Mouse (Mus musculus): ENCODE measurements around the gene Vamp1. TPM values are rescaled to one million over a fixed set of nuclear protein-coding genes. Genes with fewer than 3 reads are reported as not detected.

Gene Vamp1
- polyA plus RNA-seq, 2 experiments, result 2.4 to 16.2 TPM

DNA sequence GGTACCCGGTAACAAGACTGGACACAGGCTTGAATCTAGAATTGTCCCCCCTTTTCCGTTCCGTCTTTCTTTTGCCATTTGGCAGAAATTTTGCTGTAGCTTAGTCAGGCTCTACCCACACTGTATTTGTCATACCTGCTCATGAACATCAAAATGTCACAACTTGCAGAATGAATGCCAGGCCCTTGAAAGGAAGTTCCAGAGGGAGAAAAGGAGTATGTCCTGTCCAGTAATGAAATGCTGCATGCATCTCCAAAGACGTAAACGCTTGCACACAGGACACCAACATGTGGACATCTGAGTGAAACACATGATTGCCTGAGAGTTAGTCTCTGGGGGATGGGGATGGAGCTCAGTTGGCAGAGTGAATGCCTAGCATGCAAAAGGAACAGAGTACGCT, 1.6 kb upstream of the Vamp1 start:
- 81% methylated on average over 6 of the region's 6 CpGs for WGBS
- no peak for DNase-seq (ENCODE audit: low spot score)
- H3K4me1 ChIP-seq (ENCODE audit: control insufficient read depth, insufficient read depth, low read length), result no peaks in the 10 kb centered on the region
- TF ChIP-seq POLR2A (IDR thresholded peaks at IDR 0.05; ENCODE audit: borderline replicate concordance, extremely low read depth, insufficient read depth, insufficient read length), result no peak
- H3K4me3 ChIP-seq (replicated peaks; ENCODE audit: low read length), result no peak overlapping the region
- H3K9me3 ChIP-seq (ENCODE audit: control insufficient read depth, low read length), result no peaks in the 10 kb centered on the region
- no peak overlapping the region for H3K9ac ChIP-seq (ENCODE audit: low read depth, low read length, severe bottlenecking)
- H3K27me3 ChIP-seq (ENCODE audit: control insufficient read depth, insufficient read depth, low read length), result no peaks in the 10 kb centered on the region
- no peak overlapping the region for H3K4me2 ChIP-seq (replicated peaks; ENCODE audit: low read depth, low read length, severe bottlenecking)
- H3K36me3 ChIP-seq (ENCODE audit: control insufficient read depth, insufficient read depth, low read length), result no peaks in the 10 kb centered on the region
- no peak overlapping the region for H3K27ac ChIP-seq (replicated peaks; ENCODE audit: low read depth, low read length)
- no peak for ATAC-seq (ENCODE audit: low FRiP score, low read depth)

- 89% methylated on average over 2 of the region's 2 CpGs for WGBS
- H3K4me3 ChIP-seq (replicated peaks; ENCODE audit: low read length), result no peak overlapping the region
- no peaks in the 10 kb centered on the region for H3K9me3 ChIP-seq (ENCODE audit: control insufficient read depth, low read length)
- H3K27me3 ChIP-seq (ENCODE audit: control insufficient read depth, insufficient read depth, low read length), result no peaks in the 10 kb centered on the region
- no peak for DNase-seq (ENCODE audit: low spot score)
- no peak overlapping the region for H3K4me2 ChIP-seq (replicated peaks; ENCODE audit: low read depth, low read length, severe bottlenecking)
- ATAC-seq (ENCODE audit: low FRiP score, low read depth), result no peak
- H3K27ac ChIP-seq (replicated peaks; ENCODE audit: low read depth, low read length), result no peak overlapping the region
- no peaks in the 10 kb centered on the region for H3K4me1 ChIP-seq (ENCODE audit: control insufficient read depth, insufficient read depth, low read length)
- no peaks in the 10 kb centered on the region for H3K36me3 ChIP-seq (ENCODE audit: control insufficient read depth, insufficient read depth, low read length)
- TF ChIP-seq POLR2A (IDR thresholded peaks at IDR 0.05; ENCODE audit: borderline replicate concordance, extremely low read depth, insufficient read depth, insufficient read length), result no peak
- no peak overlapping the region for H3K9ac ChIP-seq (ENCODE audit: low read depth, low read length, severe bottlenecking)
These were observed 1.5 kb downstream of the Vamp1 start for GRCm38 (mm10) chr6:125216898-125217297.

- Histone ChIP-seq H3K4me1 (ENCODE audit: control insufficient read depth, insufficient read depth, low read length) (no peaks in the 10 kb centered on the region), H3K4me3 (replicated peaks; ENCODE audit: low read length) (no peak overlapping the region), H3K9ac (ENCODE audit: low read depth, low read length, severe bottlenecking) (no peak overlapping the region), H3K27me3 (ENCODE audit: control insufficient read depth, insufficient read depth, low read length) (no peaks in the 10 kb centered on the region), H3K4me2 (replicated peaks; ENCODE audit: low read depth, low read length, severe bottlenecking) (no peak overlapping the region), H3K27ac (replicated peaks; ENCODE audit: low read depth, low read length) (no peak overlapping the region), H3K9me3 (ENCODE audit: control insufficient read depth, low read length) (no peaks in the 10 kb centered on the region), H3K36me3 (ENCODE audit: control insufficient read depth, insufficient read depth, low read length) (peaks cover 1% of the 10 kb centered on the region; the same call in 1 of the 2 replicates)
- no peak for TF ChIP-seq POLR2A (IDR thresholded peaks at IDR 0.05; ENCODE audit: borderline replicate concordance, extremely low read depth, insufficient read depth, insufficient read length)
- DNase-seq (ENCODE audit: low spot score) (no peak), ATAC-seq (ENCODE audit: low FRiP score, low read depth) (no peak)
- WGBS, result 85% methylated on average over 11 of the region's 11 CpGs
These were observed 2.5 kb downstream of the Vamp1 start for GRCm38 (mm10) chr6:125217899-125218298.

- WGBS, result 69% methylated on average over 4 of the region's 4 CpGs
- H3K4me3 ChIP-seq (replicated peaks; ENCODE audit: low read length), result no peak overlapping the region
- peak; percentile 60 for DNase-seq (ENCODE audit: low spot score)
- no peaks in the 10 kb centered on the region for H3K4me1 ChIP-seq (ENCODE audit: control insufficient read depth, insufficient read depth, low read length)
- H3K27ac ChIP-seq (replicated peaks; ENCODE audit: low read depth, low read length), result no peak overlapping the region
- H3K36me3 ChIP-seq (ENCODE audit: control insufficient read depth, insufficient read depth, low read length), result peaks cover 6% of the 10 kb centered on the region; the same call in 1 of the 2 replicates
- H3K4me2 ChIP-seq (replicated peaks; ENCODE audit: low read depth, low read length, severe bottlenecking), result no peak overlapping the region
- no peak for TF ChIP-seq POLR2A (IDR thresholded peaks at IDR 0.05; ENCODE audit: borderline replicate concordance, extremely low read depth, insufficient read depth, insufficient read length)
- no peaks in the 10 kb centered on the region for H3K27me3 ChIP-seq (ENCODE audit: control insufficient read depth, insufficient read depth, low read length)
- ATAC-seq (ENCODE audit: low FRiP score, low read depth), result no peak
- no peak overlapping the region for H3K9ac ChIP-seq (ENCODE audit: low read depth, low read length, severe bottlenecking)
- H3K9me3 ChIP-seq (ENCODE audit: control insufficient read depth, low read length), result no peaks in the 10 kb centered on the region
These were observed 3.6 kb downstream of the Vamp1 start for GRCm38 (mm10) chr6:125218963-125219362.

- WGBS, result 92% methylated on average over 20 of the region's 20 CpGs
- no peak for ATAC-seq (ENCODE audit: low FRiP score, low read depth)
- no peaks in the 10 kb centered on the region for H3K9me3 ChIP-seq (ENCODE audit: control insufficient read depth, low read length)
These were observed 5.9 kb downstream of the Vamp1 start for GRCm38 (mm10) chr6:125221115-125221745.

More at GRCm38 (mm10) chr6:125221115-125221745, 5.9 kb downstream of the Vamp1 start:
- no peak for DNase-seq (ENCODE audit: low spot score)
- H3K4me3 ChIP-seq (replicated peaks; ENCODE audit: low read length), result no peak overlapping the region
- no peak overlapping the region for H3K9ac ChIP-seq (ENCODE audit: low read depth, low read length, severe bottlenecking)
- H3K27ac ChIP-seq (replicated peaks; ENCODE audit: low read depth, low read length), result no peak overlapping the region
- H3K36me3 ChIP-seq (ENCODE audit: control insufficient read depth, insufficient read depth, low read length), result peaks cover 6% of the 10 kb centered on the region; the same call in 1 of the 2 replicates
- H3K4me1 ChIP-seq (ENCODE audit: control insufficient read depth, insufficient read depth, low read length), result no peaks in the 10 kb centered on the region
- H3K4me2 ChIP-seq (replicated peaks; ENCODE audit: low read depth, low read length, severe bottlenecking), result no peak overlapping the region
- no peak for TF ChIP-seq POLR2A (IDR thresholded peaks at IDR 0.05; ENCODE audit: borderline replicate concordance, extremely low read depth, insufficient read depth, insufficient read length)
- H3K27me3 ChIP-seq (ENCODE audit: control insufficient read depth, insufficient read depth, low read length), result no peaks in the 10 kb centered on the region
